Mouse (Mus musculus): Measurements from ENCODE around the gene Enkd1.

DNA sequence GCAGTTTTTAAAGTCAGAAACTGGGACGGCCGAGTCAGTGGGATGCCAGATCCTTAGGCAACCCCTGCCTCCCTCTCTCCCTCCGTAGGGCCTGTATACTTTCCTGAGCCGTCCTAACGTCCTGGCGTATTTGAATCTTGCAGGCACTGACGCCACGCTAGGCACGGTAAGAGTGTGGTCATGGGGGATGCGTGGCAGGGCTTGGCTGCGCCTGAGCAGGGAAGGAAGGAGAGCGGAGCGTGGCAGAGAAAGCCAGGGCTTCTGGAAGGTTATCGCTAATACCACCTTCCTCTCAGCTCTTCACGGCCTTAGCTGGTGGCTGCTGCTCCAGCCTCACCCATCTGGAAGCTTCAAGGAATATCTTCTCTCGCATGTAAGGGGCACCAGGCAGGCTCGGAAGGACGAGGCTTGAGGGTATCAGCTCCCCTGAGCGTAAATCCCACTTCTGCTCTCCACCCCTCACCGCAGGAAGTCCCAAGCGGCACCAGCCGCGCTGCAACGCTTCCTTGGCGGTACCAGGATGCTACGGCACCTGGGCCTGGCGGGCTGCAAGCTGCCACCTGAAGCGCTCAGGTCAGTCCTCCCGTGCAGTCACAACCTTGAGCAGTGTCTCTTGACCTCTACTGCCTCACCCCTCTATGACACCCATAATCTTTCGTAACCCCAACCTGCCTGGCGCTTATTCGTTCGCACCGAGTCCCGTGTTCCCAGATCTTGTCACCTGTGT lies 18.6 kb downstream of the Enkd1 start:
- TF ChIP-seq POLR2A (IDR thresholded peaks at IDR 0.05; ENCODE audit: control insufficient read depth, low read depth, low read length) (no peak), CTCF (IDR thresholded peaks at IDR 0.05; ENCODE audit: control insufficient read depth, insufficient read depth, insufficient replicate concordance, low read depth, low read length) (no peak)
